Mouse (Mus musculus) lung, postnatal 0 days (tissue): ENCODE results near the gene Mroh8. TPM values are rescaled to one million over a fixed set of nuclear protein-coding genes. Genes with fewer than 3 reads are reported as not detected.

Experiments
- ATAC-seq: fragments of 200-750 bp; cut with Nextera tagmentation; 2 replicates; pipeline ENCODE4 v1.8.0; 2017; ENCODE audit warnings: moderate library complexity
- DNase-seq: peaks from one replicate; pipeline ENCODE4 v3.0.0-alpha.2; 2016; ENCODE audit warnings: low spot score
- H3K27ac ChIP-seq: fragments of 300-500 bp; sonication (generic); 2 replicates; pipeline ENCODE4 v1.5.1; 2014; ENCODE audit warnings: antibody characterized with exemption, mild to moderate bottlenecking, low read length, mixed read lengths
- H3K27me3 ChIP-seq: fragments of 300-500 bp; sonication (generic); replicated peaks from 2 replicates; pipeline ENCODE4 v1.6.1; 2014; ENCODE audit warnings: low read length, mixed read lengths; ENCODE audit not compliant: insufficient read depth
- H3K36me3 ChIP-seq: fragments of 300-500 bp; sonication (generic); 2 replicates; pipeline ENCODE4 v1.6.1; 2014; ENCODE audit warnings: low read length, mixed read lengths; ENCODE audit not compliant: insufficient read depth
- H3K4me1 ChIP-seq: fragments of 300-500 bp; sonication (generic); 2 replicates; pipeline ENCODE4 v1.6.1; 2014; ENCODE audit warnings: antibody characterized with exemption, low read depth, low read length, mixed read lengths; ENCODE audit not compliant: insufficient read depth
- H3K4me2 ChIP-seq: fragments of 300-500 bp; sonication (generic); replicated peaks from 2 replicates; pipeline ENCODE4 v1.6.1; 2014; ENCODE audit warnings: low read depth, mild to moderate bottlenecking, low read length, moderate library complexity, mixed read lengths
- H3K4me3 ChIP-seq: fragments of 300-500 bp; sonication (generic); 2 replicates; pipeline ENCODE4 v1.5.1; 2014; ENCODE audit warnings: low read depth, low read length
- H3K9ac ChIP-seq: fragments of 300-500 bp; sonication (generic); replicated peaks from 2 replicates; pipeline ENCODE4 v1.6.1; 2014; ENCODE audit warnings: low read depth, mild to moderate bottlenecking
- H3K9me3 ChIP-seq: fragments of 300-500 bp; sonication (generic); 2 replicates; pipeline ENCODE4 v1.6.1; 2016; ENCODE audit warnings: low read length, mixed read lengths
- CTCF ChIP-seq: IDR thresholded peaks from 2 replicates; pipeline ENCODE4 v1.5.1; 2016; ENCODE audit warnings: antibody characterized with exemption, mild to moderate bottlenecking
- EP300 ChIP-seq: IDR thresholded peaks from 2 replicates; pipeline ENCODE4 v1.6.1; 2016; ENCODE audit warnings: antibody characterized with exemption, mild to moderate bottlenecking, control low read depth
- WGBS: fragments of 180-500 bp; shearing (Covaris S2); extraction: QIAGEN DNeasy Blood & Tissue Kit; methylation state at CpG from one replicate; pipeline ENCODE4 v1.1.7; 2014; 5-methylcytosine and 5-hydroxymethylcytosine counted together
- polyA plus RNA-seq: library from polyadenylated mRNA; unstranded; fragments of >200 nt; fragmentation: Nextera tagmentation; extraction: Ambion mirVana; gene quantifications from 2 replicates; pipeline ENCODE4 v1.2.1, GENCODE M21; 2015

Mroh8 gene
- polyA plus RNA-seq, 1 experiment from 2014 or later, result 0.25 TPM

- WGBS, result 76% methylated on average over 6 of the region's 6 CpGs
- no peak for TF ChIP-seq EP300
- no peak for TF ChIP-seq CTCF
- ATAC-seq (no peak), DNase-seq (no peak)
- Histone ChIP-seq H3K4me3 (no peak overlapping the region), H3K27me3 (no peaks in the 10 kb centered on the region), H3K36me3 (no peaks in the 10 kb centered on the region), H3K27ac (no peak overlapping the region), H3K9ac (no peak overlapping the region), H3K4me1 (no peaks in the 10 kb centered on the region), H3K9me3 (no peaks in the 10 kb centered on the region), H3K4me2 (no peak overlapping the region)
Observed at GRCm38 (mm10) chr2:157178167-157178566, 101.2 kb downstream of the Mroh8 start.

- no peak for ATAC-seq
- Histone ChIP-seq H3K4me1 (no peaks in the 10 kb centered on the region), H3K36me3 (no peaks in the 10 kb centered on the region), H3K4me2 (no peak overlapping the region), H3K9me3 (no peaks in the 10 kb centered on the region), H3K4me3 (no peak overlapping the region), H3K27ac (no peak overlapping the region), H3K9ac (no peak overlapping the region), H3K27me3 (no peaks in the 10 kb centered on the region)
- 92% methylated on average over 3 of the region's 3 CpGs for WGBS
- no peak for DNase-seq
- no peak for TF ChIP-seq CTCF
- no peak for TF ChIP-seq EP300
Observed at GRCm38 (mm10) chr2:157176248-157176647, 103.1 kb downstream of the Mroh8 start.

GRCm38 (mm10) chr2:157174416-157174815 lies 104.9 kb downstream of the Mroh8 start:
- no peak for DNase-seq
- Histone ChIP-seq H3K4me1 (no peaks in the 10 kb centered on the region), H3K9me3 (no peaks in the 10 kb centered on the region), H3K4me2 (no peak overlapping the region), H3K36me3 (no peaks in the 10 kb centered on the region), H3K4me3 (no peak overlapping the region), H3K9ac (no peak overlapping the region), H3K27ac (no peak overlapping the region), H3K27me3 (no peaks in the 10 kb centered on the region)
- 64% methylated on average over 5 of the region's 5 CpGs for WGBS
- no peak for ATAC-seq
- TF ChIP-seq EP300 (no peak), CTCF (peak; percentile 44)

- DNase-seq (peak; percentile 51), ATAC-seq (peak; percentile 56)
- H3K36me3 ChIP-seq, result no peaks in the 10 kb centered on the region
- no peaks in the 10 kb centered on the region for H3K27me3 ChIP-seq
- H3K4me3 ChIP-seq, result no peak overlapping the region
- WGBS, result 68% methylated on average over 6 of the region's 6 CpGs
- H3K4me1 ChIP-seq, result no peaks in the 10 kb centered on the region
- TF ChIP-seq CTCF, result no peak
- TF ChIP-seq EP300, result no peak
- no peaks in the 10 kb centered on the region for H3K9me3 ChIP-seq
- H3K27ac ChIP-seq, result peak overlapping the region; percentile 70
- no peak overlapping the region for H3K9ac ChIP-seq
- H3K4me2 ChIP-seq, result no peak overlapping the region
Observed at GRCm38 (mm10) chr2:157173555-157173954, 105.8 kb downstream of the Mroh8 start.

- Histone ChIP-seq H3K4me3 (no peak overlapping the region), H3K9ac (no peak overlapping the region)
- WGBS, result 93% methylated on average over 6 of the region's 6 CpGs
Observed at GRCm38 (mm10) chr2:157172984-157173383, 106.4 kb downstream of the Mroh8 start.

GRCm38 (mm10) chr2:157170626-157171025 lies 108.7 kb downstream of the Mroh8 start:
- H3K9me3 ChIP-seq, result no peaks in the 10 kb centered on the region
- no peak overlapping the region for H3K9ac ChIP-seq
- peak overlapping the region; percentile 72 for H3K27ac ChIP-seq
- WGBS, result 53% methylated on average over 6 of the region's 6 CpGs
- TF ChIP-seq EP300 (no peak), CTCF (no peak)
- no peak overlapping the region for H3K4me2 ChIP-seq
- H3K27me3 ChIP-seq, result no peaks in the 10 kb centered on the region
- H3K36me3 ChIP-seq, result 0 out of 2 replicates have a peak, but pooled peaks cover 6% of the 10 kb centered on the region
- DNase-seq (no peak), ATAC-seq (no peak)
- H3K4me1 ChIP-seq, result no peaks in the 10 kb centered on the region
- H3K4me3 ChIP-seq, result no peak overlapping the region

More at GRCm38 (mm10) chr2:157172984-157173383, 106.4 kb downstream of the Mroh8 start:
- no peak; the same call in 1 of the 2 replicates for TF ChIP-seq EP300
- TF ChIP-seq CTCF, result no peak
- Histone ChIP-seq H3K4me2 (no peak overlapping the region), H3K9me3 (no peaks in the 10 kb centered on the region), H3K36me3 (no peaks in the 10 kb centered on the region), H3K27me3 (no peaks in the 10 kb centered on the region), H3K4me1 (no peaks in the 10 kb centered on the region), H3K27ac (peak overlapping the region; percentile 70; the same call in 1 of the 2 replicates)
- peak; percentile 43 for DNase-seq
- peak; percentile 65 for ATAC-seq

GRCm38 (mm10) chr2:157170166-157170565 lies 109.2 kb downstream of the Mroh8 start:
- Histone ChIP-seq H3K27ac (0 out of 2 replicates have a peak overlapping the region, but pooled peaks have one; percentile 72), H3K4me3 (no peak overlapping the region), H3K4me1 (no peaks in the 10 kb centered on the region), H3K4me2 (no peak overlapping the region), H3K36me3 (0 out of 2 replicates have a peak, but pooled peaks cover 6% of the 10 kb centered on the region), H3K27me3 (no peaks in the 10 kb centered on the region), H3K9ac (no peak overlapping the region), H3K9me3 (no peaks in the 10 kb centered on the region)
- 40% methylated on average over 5 of the region's 5 CpGs for WGBS
- ATAC-seq, result peak; percentile 97
- TF ChIP-seq CTCF (0 out of 2 replicates have a peak, but pooled peaks have one; percentile 6), EP300 (peak; percentile 82)
- peak; percentile 90 for DNase-seq
